Comparison of ENCODE assay signal across 9 mouse cellular contexts in genomic region chrX:158924490-158925398, GRCm38 (mm10).
DNase-seq lines count a peak whose midpoint lies in the region; ATAC-seq lines count a peak whose summit lies in the region.
"Had no signal": no experiment of that assay in that cellular context is flagged by ENCODE, and none has a peak within 500 bp of the region (broad histone marks: within the 10 kb centered on the region; RNA-seq: fewer than 3 reads in every experiment).

No protein-coding gene starts in this region.

- no peak overlapping the region for H3K27ac ChIP-seq in kidney, embryonic 16.5 days (ENCODE audit: low read length)
- H3K27ac ChIP-seq in embryonic facial prominence, embryonic 14.5 days (replicated peaks; ENCODE audit: low read depth, low read length) = no peak overlapping the region
- H3K27ac ChIP-seq in midbrain, embryonic 14.5 days (replicated peaks; ENCODE audit: low read depth, low read length) = peak overlapping the region; percentile 77
- H3K27ac ChIP-seq: macrophage had no signal

- H3K27me3 ChIP-seq in kidney, embryonic 16.5 days (ENCODE audit: insufficient read depth, low read length) = peaks cover 20% of the 10 kb centered on the region; the same call in 1 of the 2 replicates
- H3K27me3 ChIP-seq in embryonic facial prominence, embryonic 14.5 days (replicated peaks; ENCODE audit: control insufficient read depth, insufficient read depth, low read length) = peaks cover 20% of the 10 kb centered on the region
- H3K27me3 ChIP-seq in midbrain, embryonic 14.5 days (ENCODE audit: control insufficient read depth, insufficient read depth, low read length) = no peaks in the 10 kb centered on the region

- H3K9me3 ChIP-seq in kidney, embryonic 16.5 days (ENCODE audit: low read length) = no peaks in the 10 kb centered on the region
- H3K9me3 ChIP-seq in embryonic facial prominence, embryonic 14.5 days (ENCODE audit: control insufficient read depth, low read length) = no peaks in the 10 kb centered on the region
- H3K9me3 ChIP-seq in midbrain, embryonic 14.5 days (ENCODE audit: control insufficient read depth, low read length) = no peaks in the 10 kb centered on the region

- H3K4me3 ChIP-seq in kidney, embryonic 16.5 days (ENCODE audit: low read length) = no peak overlapping the region
- H3K4me3 ChIP-seq in embryonic facial prominence, embryonic 14.5 days (ENCODE audit: low read depth, low read length) = no peak overlapping the region
- peak overlapping the region; percentile 22 for H3K4me3 ChIP-seq in midbrain, embryonic 14.5 days (replicated peaks; ENCODE audit: low read depth, low read length)

- H3K4me2 ChIP-seq in kidney, embryonic 16.5 days (replicated peaks; ENCODE audit: low read depth, low read length) = peak overlapping the region; percentile 48; the same call in 1 of the 2 replicates
- H3K4me2 ChIP-seq in embryonic facial prominence, embryonic 14.5 days (ENCODE audit: low read depth, low read length) = peak overlapping the region; percentile 45
- peak overlapping the region; percentile 51 for H3K4me2 ChIP-seq in midbrain, embryonic 14.5 days (ENCODE audit: low read length)

- H3K36me3 ChIP-seq in kidney, embryonic 16.5 days (ENCODE audit: insufficient read depth, low read length) = no peaks in the 10 kb centered on the region
- no peaks in the 10 kb centered on the region for H3K36me3 ChIP-seq in embryonic facial prominence, embryonic 14.5 days (ENCODE audit: control insufficient read depth, insufficient read depth, low read length)
- H3K36me3 ChIP-seq in midbrain, embryonic 14.5 days (ENCODE audit: control insufficient read depth, insufficient read depth, low read length) = no peaks in the 10 kb centered on the region

- no peak overlapping the region for H3K9ac ChIP-seq in kidney, embryonic 16.5 days (replicated peaks; ENCODE audit: low read length)
- no peak overlapping the region for H3K9ac ChIP-seq in embryonic facial prominence, embryonic 14.5 days (ENCODE audit: low read depth, low read length)
- H3K9ac ChIP-seq in midbrain, embryonic 14.5 days (replicated peaks; ENCODE audit: low read length) = peak overlapping the region; percentile 49; the same call in 1 of the 2 replicates

- no peaks in the 10 kb centered on the region for H3K4me1 ChIP-seq in kidney, embryonic 16.5 days (ENCODE audit: insufficient read depth, low read length)
- H3K4me1 ChIP-seq in embryonic facial prominence, embryonic 14.5 days (ENCODE audit: control insufficient read depth, insufficient read depth, low read length) = no peaks in the 10 kb centered on the region
- no peaks in the 10 kb centered on the region; the same call in 1 of the 2 replicates for H3K4me1 ChIP-seq in midbrain, embryonic 14.5 days (ENCODE audit: control insufficient read depth, insufficient read depth, low read length)

- no peak for DNase-seq in kidney, adult 11 months
- peak; percentile 43 for DNase-seq in NIH3T3 (ENCODE audit: low read depth)
- DNase-seq in embryonic facial prominence, embryonic 14.5 days (ENCODE audit: low spot score) = peak; percentile 51
- DNase-seq in midbrain, embryonic 14.5 days = peak; percentile 79
- DNase-seq in left cerebral cortex, adult 8-10 months (ENCODE audit: low spot score in 2 of 2) = no peak
- DNase-seq in adrenal gland, adult 18-20 months (ENCODE audit: low spot score in 2 of 2) = no peak
- no peak for DNase-seq in B cell, adult 2 months

- WGBS in kidney, embryonic 16.5 days = 47% methylated on average over 6 of the region's 6 CpGs
- 37% methylated on average over 6 of the region's 6 CpGs for WGBS in embryonic facial prominence, embryonic 14.5 days
- WGBS in midbrain, embryonic 14.5 days = 23% methylated on average over 6 of the region's 6 CpGs

- no peak for ATAC-seq in kidney, embryonic 16.5 days (ENCODE audit: low FRiP score, low TSS enrichment)
- no peak for ATAC-seq in embryonic facial prominence, embryonic 14.5 days (ENCODE audit: low read depth)
- peak; percentile 68 for ATAC-seq in midbrain, embryonic 14.5 days (ENCODE audit: low FRiP score, low TSS enrichment)

Comparison
In these comparisons a context has a peak if more than half of its experiments do, and no peak if none do; other contexts are left out.
1. DNase-seq: peak in NIH3T3 (single experiment), embryonic facial prominence, embryonic 14.5 days (single experiment) and midbrain, embryonic 14.5 days (single experiment); none in kidney, adult 11 months (single experiment), left cerebral cortex, adult 8-10 months (0 of 2), adrenal gland, adult 18-20 months (0 of 2) and B cell, adult 2 months (0 of 2).
2. Peak in every context shown above with its lines, with median percentiles within 50 percentile points of each other: H3K4me2 ChIP-seq.